Mouse (Mus musculus): ENCODE results near the gene Hck.

Gene Hck

GRCm38 (mm10) chr2:153090551-153091165 lies 17.6 kb upstream of the Hck start:
- peak; percentile 13 for DNase-seq (ENCODE audit: low spot score)

GRCm38 (mm10) chr2:153107046-153107766 lies 1.1 kb upstream of the Hck start:
- no peak for DNase-seq (ENCODE audit: low spot score)

DNA sequence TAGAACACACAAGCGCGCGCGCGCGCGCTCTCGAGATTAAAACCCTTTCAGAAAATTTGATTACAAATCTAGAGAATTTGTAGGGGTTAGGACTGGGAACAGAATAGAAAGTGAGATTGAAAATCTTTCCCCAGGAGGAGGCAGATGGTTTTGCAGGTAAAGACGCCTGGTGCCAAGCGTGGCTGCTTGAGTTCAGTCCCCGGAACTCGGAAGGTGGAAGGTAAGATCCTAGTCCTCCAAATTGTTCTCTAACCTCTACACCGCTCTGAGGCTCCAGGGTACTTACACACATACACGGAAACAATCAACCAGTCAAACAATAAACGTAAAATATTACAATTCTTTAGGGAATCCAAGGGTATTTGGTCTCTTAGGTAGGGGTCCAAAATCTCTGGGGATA lies 466 bp upstream of the Hck start:
- no peak for DNase-seq (ENCODE audit: low spot score)

- DNase-seq (ENCODE audit: low spot score): no peak
These were observed 1.3 kb downstream of the Hck start for GRCm38 (mm10) chr2:153109596-153109995.

GRCm38 (mm10) chr2:153111298-153111697 lies 3.0 kb downstream of the Hck start:
- DNase-seq (ENCODE audit: low spot score): no peak

DNA sequence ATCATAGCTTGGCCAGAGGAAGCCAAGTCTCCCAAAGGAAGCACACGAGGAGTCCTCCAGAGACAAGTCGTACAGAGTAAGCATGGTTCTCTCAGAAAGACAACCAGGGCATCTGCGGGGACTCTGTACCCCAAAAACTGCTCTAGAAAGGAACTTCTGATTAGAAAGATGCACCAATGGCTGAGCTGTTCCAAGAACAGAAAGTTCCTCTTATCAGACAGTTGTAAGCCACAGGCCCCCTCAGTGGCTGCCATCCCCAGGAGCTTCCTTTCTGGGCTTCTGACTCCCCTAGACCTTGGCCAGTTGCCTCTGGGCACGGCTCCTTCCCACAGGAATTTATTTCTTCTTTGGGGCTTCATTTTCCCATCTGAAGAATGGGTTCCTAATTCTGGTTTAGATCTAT lies 7.4 kb downstream of the Hck start:
- no peak for DNase-seq (ENCODE audit: low spot score)

- DNase-seq (ENCODE audit: low spot score): no peak
These were observed 8.8 kb downstream of the Hck start for GRCm38 (mm10) chr2:153117051-153117486.

- DNase-seq (ENCODE audit: low spot score): no peak
These were observed 11.2 kb downstream of the Hck start for GRCm38 (mm10) chr2:153119488-153119887.

DNA sequence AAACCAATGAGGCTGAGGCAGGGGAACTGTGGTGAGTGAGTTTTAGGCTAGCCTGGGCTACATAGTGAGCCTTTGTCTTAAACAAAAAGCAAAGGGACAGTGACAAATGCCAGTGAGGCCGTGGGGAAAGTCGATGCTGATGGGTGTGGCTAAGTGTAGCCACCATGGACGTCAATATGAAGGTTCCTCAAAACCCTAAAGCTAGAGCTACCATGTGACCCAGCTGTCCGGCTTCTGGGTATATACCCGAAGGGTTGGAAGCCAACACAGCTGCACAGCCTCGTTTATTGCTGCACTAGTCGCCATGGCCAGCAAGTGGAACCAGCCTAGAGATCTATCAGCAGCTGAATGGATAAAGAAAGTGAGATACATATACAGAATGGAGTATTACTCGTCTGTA lies 11.9 kb downstream of the Hck start:
- no peak for DNase-seq (ENCODE audit: low spot score)

DNA sequence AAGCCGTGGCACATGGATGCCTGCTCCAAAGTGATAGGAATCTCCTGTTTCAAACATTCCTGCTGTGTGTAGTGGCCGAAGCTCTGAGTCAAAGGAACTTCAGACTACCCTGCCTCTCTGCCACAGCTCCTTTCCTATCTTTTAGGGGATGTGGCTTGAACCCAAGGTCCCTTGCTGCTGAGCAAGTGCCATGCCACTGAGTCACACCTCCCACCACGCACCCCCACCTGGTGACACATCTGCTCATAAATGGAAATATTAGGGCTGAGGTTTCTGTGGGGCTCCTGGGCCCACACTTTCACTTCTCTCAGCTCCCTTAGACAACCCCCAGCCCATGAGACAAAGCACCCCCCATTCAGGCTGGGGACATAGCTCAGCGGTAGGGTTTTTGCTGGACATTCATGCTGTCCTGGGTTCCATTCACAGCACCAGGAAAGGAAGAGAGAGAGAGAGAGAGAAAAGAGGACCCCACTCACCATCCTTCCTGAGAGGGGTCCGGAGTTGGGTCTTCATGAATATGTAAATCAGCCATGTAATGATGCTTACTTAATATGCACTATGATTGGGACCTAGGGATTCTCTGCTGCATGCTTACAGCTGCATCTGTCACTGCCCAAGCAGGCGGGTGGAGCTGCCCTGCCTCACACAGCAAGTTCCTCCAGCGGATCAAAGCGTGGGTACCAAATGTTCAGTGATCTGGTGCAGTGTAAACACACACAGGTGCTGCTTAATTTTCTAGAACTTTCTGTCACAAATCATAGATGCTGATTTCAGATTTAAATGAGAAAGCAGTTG lies 13.8 kb downstream of the Hck start:
- no peak for DNase-seq (ENCODE audit: low spot score)

DNA sequence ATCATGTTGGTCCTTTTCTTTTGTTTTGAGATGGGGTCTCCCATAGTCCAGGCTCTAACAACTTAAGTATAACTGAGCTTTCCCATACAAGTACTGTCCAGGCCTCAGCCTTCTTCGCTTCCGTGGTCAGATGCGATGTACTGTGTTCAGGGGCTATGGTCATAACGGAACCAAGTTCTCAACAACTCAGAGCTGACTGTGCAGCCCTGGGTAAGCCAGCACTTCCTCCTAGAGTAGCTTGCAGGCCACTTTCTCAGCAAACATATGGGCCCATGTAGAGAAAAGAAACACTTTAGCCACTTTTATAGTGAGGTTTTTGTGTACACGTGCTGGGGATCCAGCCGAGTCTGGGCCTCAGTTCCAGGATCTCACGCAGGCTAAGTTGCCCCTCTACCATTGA lies 14.4 kb downstream of the Hck start:
- no peak for DNase-seq (ENCODE audit: low spot score)

GRCm38 (mm10) chr2:153125875-153126274 lies 17.6 kb downstream of the Hck start:
- DNase-seq (ENCODE audit: low spot score): no peak

DNA sequence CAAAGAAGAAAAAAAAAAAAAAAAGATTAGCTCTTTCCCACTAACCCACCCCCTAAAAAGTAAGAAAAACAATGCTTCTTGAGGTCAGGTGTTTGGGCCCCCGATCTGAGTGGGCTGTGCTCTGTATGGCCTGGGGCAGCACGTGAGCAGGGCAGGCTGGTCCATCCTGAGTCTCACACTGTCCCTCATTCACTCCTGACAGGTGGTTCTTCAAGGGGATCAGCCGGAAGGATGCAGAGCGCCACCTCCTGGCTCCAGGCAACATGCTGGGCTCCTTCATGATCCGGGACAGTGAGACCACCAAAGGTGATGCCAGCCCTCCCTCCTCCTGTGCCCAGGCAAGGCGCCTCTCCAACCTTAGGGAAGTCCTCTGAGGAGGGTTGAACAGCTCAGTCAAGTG lies 22.8 kb downstream of the Hck start:
- DNase-seq (ENCODE audit: low spot score): no peak

GRCm38 (mm10) chr2:153134237-153134636 lies 26.0 kb downstream of the Hck start:
- no peak for DNase-seq (ENCODE audit: low spot score)

GRCm38 (mm10) chr2:153136211-153136610 lies 27.9 kb downstream of the Hck start:
- no peak for DNase-seq (ENCODE audit: low spot score)

DNA sequence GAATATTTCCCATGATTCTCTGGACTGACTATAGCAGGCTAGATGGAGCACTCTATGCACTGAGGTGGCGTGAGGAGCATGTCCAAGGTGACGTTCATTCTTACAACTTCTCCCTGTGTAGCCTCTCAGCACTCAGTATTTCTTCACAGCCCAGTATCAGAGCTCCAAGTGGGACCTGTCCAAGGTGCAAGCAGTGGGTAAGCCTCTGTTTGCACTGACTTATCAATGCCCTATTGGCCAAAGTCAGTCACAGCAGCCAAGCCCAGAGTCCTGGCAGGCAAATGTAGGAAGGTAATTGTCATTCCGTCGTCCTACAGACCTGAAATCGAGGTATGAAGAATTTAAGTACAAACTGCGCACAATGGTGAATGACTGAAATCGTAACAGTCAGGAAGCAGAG lies 30.9 kb downstream of the Hck start:
- DNase-seq (ENCODE audit: low spot score): no peak

- DNase-seq (ENCODE audit: low spot score): no peak
These were observed 31.8 kb downstream of the Hck start for GRCm38 (mm10) chr2:153139996-153140613.

DNA sequence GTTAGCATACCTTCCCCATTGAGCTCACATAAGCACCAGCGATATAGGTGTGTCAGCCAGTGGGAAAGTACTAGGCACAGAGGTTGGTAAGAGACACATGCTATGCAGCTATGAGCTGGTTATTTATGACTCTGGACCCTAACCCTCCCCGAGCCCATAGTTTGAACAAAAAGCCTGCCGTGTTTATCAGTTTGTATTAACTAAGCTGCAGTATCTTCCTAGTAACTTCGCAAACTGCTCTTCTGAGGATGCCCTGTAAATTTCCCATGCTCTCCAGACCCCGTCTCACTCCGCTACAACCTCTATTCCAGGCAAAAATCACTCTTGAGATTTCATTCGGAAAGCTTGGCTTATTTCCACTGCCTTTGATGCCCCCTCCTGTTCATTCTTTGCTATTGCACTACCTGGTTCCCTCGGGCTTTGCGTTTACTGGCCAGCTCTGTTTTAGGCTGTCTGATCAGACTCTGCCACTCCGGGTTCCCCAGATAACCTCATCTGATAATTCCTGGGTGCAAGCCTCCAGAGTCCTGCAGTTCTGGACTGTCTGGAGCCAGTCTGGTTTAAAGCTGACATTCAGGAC lies 34.4 kb downstream of the Hck start:
- DNase-seq (ENCODE audit: low spot score): peak; percentile 43

- no peak for DNase-seq (ENCODE audit: low spot score)
These were observed 37.1 kb downstream of the Hck start for GRCm38 (mm10) chr2:153145346-153145745.

DNA sequence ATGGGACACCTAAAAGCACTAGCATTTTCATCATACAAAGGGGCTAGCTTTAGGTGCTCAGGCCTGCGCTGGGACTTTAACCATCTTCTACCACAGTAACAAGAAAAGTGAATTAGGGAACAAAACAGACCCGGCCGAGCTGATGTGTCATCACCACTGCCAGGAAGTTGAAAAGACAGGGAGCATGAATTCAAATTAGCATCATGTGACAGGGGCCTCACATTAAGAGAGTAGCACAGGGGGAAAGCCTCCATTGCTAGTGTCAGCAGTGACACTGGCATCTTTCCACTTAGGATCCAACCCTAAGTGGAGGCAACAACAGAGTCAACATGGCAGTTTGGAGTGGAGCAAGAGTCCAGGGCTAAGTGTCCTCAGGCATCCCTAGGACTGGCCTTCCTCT lies 39.0 kb downstream of the Hck start:
- no peak for DNase-seq (ENCODE audit: low spot score)

- DNase-seq (ENCODE audit: low spot score): peak; percentile 61
These were observed 39.4 kb downstream of the Hck start for GRCm38 (mm10) chr2:153147715-153148114.

DNA sequence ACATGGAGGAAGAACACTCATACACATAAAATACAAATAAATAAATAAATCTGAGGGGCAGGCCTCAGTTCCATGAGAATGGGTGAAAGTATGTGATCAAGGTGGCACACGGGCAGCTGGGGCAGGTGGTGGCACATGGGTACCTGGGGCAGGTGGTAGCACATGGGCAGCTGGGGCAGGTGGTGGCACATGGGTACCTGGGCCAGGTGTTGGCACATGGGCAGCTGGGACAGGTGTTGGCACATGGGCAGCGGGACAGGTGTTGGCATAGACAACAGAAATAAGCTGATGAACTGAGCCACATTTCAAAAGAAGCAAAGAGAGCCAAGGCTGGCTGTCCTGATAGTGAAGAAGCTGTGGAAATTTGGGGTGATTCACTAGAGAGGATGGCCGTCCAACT lies 41.5 kb downstream of the Hck start:
- no peak for DNase-seq (ENCODE audit: low spot score)
